ENCODE assay signal across 13 mouse cellular contexts in genomic region chrX:164262286-164262685, GRCm38 (mm10).
A peak's percentile ranks its signal among the peaks of the same experiment; 100 is the strongest.
DNase-seq lines count a peak whose midpoint lies in the region.
"Had no signal": no experiment of that assay in that cellular context is flagged by ENCODE, and none has a peak within 500 bp of the region (broad histone marks: within the 10 kb centered on the region; RNA-seq: fewer than 3 reads in every experiment).

No protein-coding gene starts in this region.

- peak; percentile 47 for DNase-seq in ES-CJ7 (ENCODE audit: low read depth, low spot score)
- peak; percentile 61 for DNase-seq in R1 (ENCODE audit: low read depth, low spot score)
- DNase-seq in ZHBTc4 (ENCODE audit: low read depth, low spot score): peak; percentile 61
- DNase-seq in urinary bladder, adult 18-20 months (ENCODE audit: low spot score in 2 of 2): no peak
- no peak for DNase-seq in kidney, postnatal 10 days
- DNase-seq: adrenal gland, adult 2 months; adrenal gland, postnatal 10 days; adrenal gland, postnatal 25 days; cerebellum, adult 11-12 months; cerebellum, adult 2 months; cerebellum, adult 9-10 months; cerebellum, postnatal 10 days; cerebellum, postnatal 25 days had no signal

Comparison
In these comparisons a context has a peak if more than half of its experiments do, and no peak if none do; other contexts are left out.
1. DNase-seq: peak in ES-CJ7 (single experiment), R1 (single experiment) and ZHBTc4 (single experiment); none in urinary bladder, adult 18-20 months (0 of 2) and kidney, postnatal 10 days (single experiment).